Mouse (Mus musculus): ENCODE measurements around the gene Cutc.

GRCm38 (mm10) chr19:43777308-43777707 lies 24.5 kb downstream of the Cutc start:
- TF ChIP-seq ZNF384 (IDR thresholded peaks at IDR 0.05; ENCODE audit: low read depth, low read length), result no peak
- no peak for TF ChIP-seq MAFK (IDR thresholded peaks at IDR 0.05; ENCODE audit: insufficient read depth, low read depth, low read length)
- TF ChIP-seq HCFC1 (IDR thresholded peaks at IDR 0.05; ENCODE audit: borderline replicate concordance, insufficient read depth, low read length), result no peak
- no peak for TF ChIP-seq CHD2 (IDR thresholded peaks at IDR 0.05; ENCODE audit: low read depth, low read length)

Data from ES-E14 (cell line).